Mouse (Mus musculus) liver, embryonic 13.5 days (tissue): ENCODE results near the gene Cdrt4. TPM values are rescaled to one million over a fixed set of nuclear protein-coding genes. Genes with fewer than 3 reads are reported as not detected.

ENCODE experiments used
- ATAC-seq: fragments of 200-750 bp; cut with Nextera tagmentation; 2 replicates; pipeline ENCODE4 v1.8.0; 2017; ENCODE audit warnings: low read depth, mild to moderate bottlenecking, moderate number of reproducible peaks, moderate library complexity
- DNase-seq: peaks from one replicate; pipeline ENCODE4 v3.0.0; 2022
- H3K27ac ChIP-seq: fragments of 300-500 bp; sonication (generic); 2 replicates; pipeline ENCODE4 v1.5.1; 2015; ENCODE audit warnings: moderate library complexity, mild to moderate bottlenecking, inconsistent platforms
- H3K27me3 ChIP-seq: fragments of 300-500 bp; sonication (generic); 2 replicates; pipeline ENCODE4 v1.6.1; 2015; ENCODE audit warnings: mild to moderate bottlenecking, inconsistent platforms
- H3K36me3 ChIP-seq: fragments of 300-500 bp; sonication (generic); 2 replicates; pipeline ENCODE4 v1.6.1; 2015; ENCODE audit warnings: mild to moderate bottlenecking, inconsistent platforms
- H3K4me1 ChIP-seq: fragments of 300-500 bp; sonication (generic); replicated peaks from 2 replicates; pipeline ENCODE4 v1.6.1; 2015; ENCODE audit warnings: inconsistent platforms
- H3K4me2 ChIP-seq: fragments of 300-500 bp; sonication (generic); 2 replicates; pipeline ENCODE4 v1.6.1; 2015; ENCODE audit warnings: inconsistent platforms, mild to moderate bottlenecking, moderate library complexity
- H3K4me3 ChIP-seq: fragments of 300-500 bp; sonication (generic); replicated peaks from 2 replicates; pipeline ENCODE4 v1.5.1; 2015; ENCODE audit warnings: mild to moderate bottlenecking, inconsistent platforms
- H3K9ac ChIP-seq: fragments of 300-500 bp; sonication (generic); 2 replicates; pipeline ENCODE4 v1.6.1; 2015; ENCODE audit warnings: mild to moderate bottlenecking, inconsistent platforms
- H3K9me3 ChIP-seq: fragments of 300-500 bp; sonication (generic); replicated peaks from 2 replicates; pipeline ENCODE4 v1.6.1; 2016; ENCODE audit warnings: inconsistent platforms
- WGBS: fragments of 180-500 bp; shearing (Covaris S2); methylation state at CpG from one replicate; pipeline ENCODE4 v1.1.7; 2015; ENCODE audit not compliant: insufficient replicate concordance; 5-methylcytosine and 5-hydroxymethylcytosine counted together
- polyA plus RNA-seq: library from polyadenylated mRNA; unstranded; fragments of >200 nt; fragmentation: Nextera tagmentation; extraction: Ambion mirVana; gene quantifications from 2 replicates; pipeline ENCODE4 v1.2.1, GENCODE M21; 2015

The Cdrt4 gene
- polyA plus RNA-seq, 1 experiment from 2014 or later, result not detected

DNA sequence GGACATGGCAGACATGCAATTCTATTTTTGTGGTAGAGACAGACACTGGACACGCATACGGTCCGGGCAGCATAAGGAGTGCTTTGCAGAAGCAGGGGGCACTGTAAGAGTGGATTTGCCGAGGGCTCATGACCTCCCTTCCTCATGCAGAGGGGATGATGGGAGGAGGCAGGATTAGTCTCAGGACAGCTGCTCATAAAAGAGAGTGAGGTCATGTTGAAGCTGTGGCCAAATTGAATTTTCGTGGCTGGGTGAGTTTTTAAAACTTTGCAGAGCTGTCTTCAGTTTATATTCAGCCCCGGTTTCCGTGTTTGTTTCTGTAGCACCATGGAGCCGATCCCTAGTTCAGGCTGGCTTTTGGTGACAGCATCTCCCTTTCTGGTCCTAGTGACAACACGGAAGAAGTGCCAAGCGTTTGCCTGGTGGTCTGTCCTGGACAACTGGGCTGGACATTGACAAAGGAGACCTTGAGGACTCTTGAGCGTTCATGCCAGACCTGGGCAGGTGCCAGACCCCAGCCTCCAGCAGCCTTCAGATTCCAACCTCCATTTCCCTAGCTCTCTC is 46.8 kb downstream of the Cdrt4 start:
- Histone ChIP-seq H3K4me1 (no peaks in the 10 kb centered on the region), H3K36me3 (no peaks in the 10 kb centered on the region), H3K4me3 (no peak overlapping the region), H3K9ac (no peak overlapping the region), H3K27ac (no peak overlapping the region), H3K9me3 (no peaks in the 10 kb centered on the region), H3K27me3 (no peaks in the 10 kb centered on the region), H3K4me2 (no peak overlapping the region)
- ATAC-seq (no peak), DNase-seq (no peak)
- WGBS, result 64% methylated on average over 11 of the region's 11 CpGs

- no peak for DNase-seq
- H3K27ac ChIP-seq, result no peak overlapping the region
- H3K9me3 ChIP-seq, result no peaks in the 10 kb centered on the region
- ATAC-seq, result no peak
- H3K27me3 ChIP-seq, result no peaks in the 10 kb centered on the region
- whole genome bisulfite sequencing, result 76% methylated on average over 8 of the region's 8 CpGs
- H3K36me3 ChIP-seq, result no peaks in the 10 kb centered on the region
- no peak overlapping the region for H3K9ac ChIP-seq
- no peak overlapping the region for H3K4me2 ChIP-seq
- no peaks in the 10 kb centered on the region for H3K4me1 ChIP-seq
- no peak overlapping the region for H3K4me3 ChIP-seq
These were observed 49.1 kb downstream of the Cdrt4 start for GRCm38 (mm10) chr11:63000126-63000525.

DNA sequence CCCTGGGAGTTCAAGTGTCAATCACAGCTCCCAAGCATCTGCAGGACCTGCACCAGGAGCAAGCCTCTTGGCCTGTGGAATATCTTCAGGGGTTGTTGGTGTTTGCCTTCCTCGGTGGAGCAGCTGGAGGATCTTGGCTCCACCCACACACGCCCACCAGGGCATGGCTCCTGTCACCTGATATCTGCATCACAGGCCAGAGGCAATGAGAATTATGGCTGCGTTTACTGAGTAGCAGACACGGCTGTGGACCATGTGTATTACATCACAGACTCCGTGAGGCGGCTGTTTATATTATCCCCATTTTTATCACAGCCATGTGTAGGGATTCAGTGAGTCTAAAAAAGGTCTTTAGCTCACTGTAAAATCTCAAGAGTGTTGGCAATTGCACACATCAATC is 53.6 kb downstream of the Cdrt4 start:
- no peaks in the 10 kb centered on the region for H3K27me3 ChIP-seq
- ATAC-seq, result no peak
- WGBS, result 54% methylated on average over 6 of the region's 6 CpGs
- H3K4me3 ChIP-seq, result no peak overlapping the region
- no peaks in the 10 kb centered on the region for H3K4me1 ChIP-seq
- no peak for DNase-seq
- no peak overlapping the region for H3K9ac ChIP-seq
- no peaks in the 10 kb centered on the region for H3K9me3 ChIP-seq
- no peaks in the 10 kb centered on the region for H3K36me3 ChIP-seq
- H3K4me2 ChIP-seq, result no peak overlapping the region
- no peak overlapping the region for H3K27ac ChIP-seq

- no peak overlapping the region for H3K27ac ChIP-seq
- no peak overlapping the region for H3K4me2 ChIP-seq
- H3K9me3 ChIP-seq, result no peaks in the 10 kb centered on the region
- H3K36me3 ChIP-seq, result no peaks in the 10 kb centered on the region
- H3K4me3 ChIP-seq, result no peak overlapping the region
- 56% methylated on average over 5 of the region's 5 CpGs for WGBS
- no peak for ATAC-seq
- DNase-seq, result no peak
- H3K9ac ChIP-seq, result no peak overlapping the region
- H3K27me3 ChIP-seq, result no peaks in the 10 kb centered on the region
- H3K4me1 ChIP-seq, result no peaks in the 10 kb centered on the region
These were observed 56.4 kb downstream of the Cdrt4 start for GRCm38 (mm10) chr11:63007376-63007775.

DNA sequence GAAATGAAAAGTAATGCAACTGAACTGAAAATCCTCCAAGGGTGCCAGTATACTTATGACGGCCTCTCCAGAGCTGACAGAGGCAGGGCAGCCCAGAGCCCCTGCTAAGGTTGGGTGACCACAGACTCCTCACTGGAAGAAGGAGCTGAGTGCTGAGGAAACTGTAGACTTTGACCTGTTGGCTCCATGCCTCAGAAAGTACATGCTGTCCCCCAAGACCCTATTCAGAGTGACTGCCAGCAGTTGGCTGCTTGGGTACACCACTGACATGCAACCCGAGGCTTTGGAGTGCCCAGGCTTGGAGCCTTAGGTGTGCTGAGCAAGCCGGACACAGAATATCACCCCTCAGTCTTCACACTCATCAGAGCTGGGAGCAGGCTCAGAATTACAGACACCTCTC is 57.0 kb downstream of the Cdrt4 start:
- Histone ChIP-seq H3K4me3 (no peak overlapping the region), H3K27me3 (no peaks in the 10 kb centered on the region), H3K9ac (no peak overlapping the region), H3K4me1 (no peaks in the 10 kb centered on the region), H3K9me3 (no peaks in the 10 kb centered on the region), H3K4me2 (no peak overlapping the region), H3K36me3 (no peaks in the 10 kb centered on the region), H3K27ac (no peak overlapping the region)
- 53% methylated on average over 3 of the region's 3 CpGs for WGBS
- no peak for ATAC-seq
- DNase-seq, result no peak

- Histone ChIP-seq H3K9me3 (no peaks in the 10 kb centered on the region), H3K4me2 (no peak overlapping the region), H3K4me1 (no peaks in the 10 kb centered on the region), H3K36me3 (no peaks in the 10 kb centered on the region), H3K9ac (no peak overlapping the region), H3K4me3 (no peak overlapping the region), H3K27ac (no peak overlapping the region), H3K27me3 (no peaks in the 10 kb centered on the region)
- DNase-seq, result no peak
- 56% methylated on average over 3 of the region's 3 CpGs for WGBS
- ATAC-seq, result no peak
These were observed 58.8 kb downstream of the Cdrt4 start for GRCm38 (mm10) chr11:63009761-63010160.

DNA sequence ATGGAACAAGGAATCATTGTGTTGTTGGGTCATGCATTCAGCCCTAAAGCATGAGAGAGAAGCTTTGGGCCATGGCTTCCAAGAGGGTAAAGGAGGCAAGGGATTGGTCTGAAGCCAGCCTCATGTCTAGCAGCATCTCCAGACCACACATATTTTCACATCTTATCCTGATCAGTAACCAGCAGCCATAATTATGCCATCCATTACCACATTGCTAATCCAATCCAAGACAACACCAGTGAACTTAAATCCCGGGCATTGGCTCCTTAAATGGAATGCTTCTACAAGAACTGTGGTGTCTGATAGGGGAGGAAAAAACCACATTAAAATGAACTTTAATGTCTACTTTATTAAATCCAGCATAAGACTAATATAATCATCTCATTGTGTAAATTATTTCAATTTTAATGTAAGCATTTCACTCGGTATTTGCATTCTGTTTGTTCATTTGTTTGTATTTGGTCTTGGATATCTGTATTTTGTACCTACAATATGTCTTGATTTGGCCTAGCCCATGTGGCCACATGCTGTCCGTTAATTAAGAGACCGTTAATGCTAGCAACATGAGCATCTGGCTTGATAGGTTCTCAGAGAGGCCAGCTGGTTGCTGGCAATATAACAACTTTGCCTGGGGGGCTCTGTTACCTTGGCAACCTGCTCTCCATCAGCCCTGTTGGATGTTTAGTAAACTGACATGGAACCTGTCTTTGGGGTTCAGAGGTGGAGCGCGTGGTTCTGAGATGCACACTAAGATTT is 66.5 kb downstream of the Cdrt4 start:
- no peak overlapping the region for H3K4me3 ChIP-seq
- H3K27ac ChIP-seq, result no peak overlapping the region
- no peaks in the 10 kb centered on the region for H3K36me3 ChIP-seq
- DNase-seq (no peak), ATAC-seq (no peak)
- WGBS, result 73% methylated on average over 6 of the region's 6 CpGs
- peaks cover 6% of the 10 kb centered on the region; the same call in 1 of the 2 replicates for H3K4me1 ChIP-seq
- no peaks in the 10 kb centered on the region for H3K27me3 ChIP-seq
- no peak overlapping the region for H3K4me2 ChIP-seq
- H3K9me3 ChIP-seq, result no peaks in the 10 kb centered on the region
- no peak overlapping the region for H3K9ac ChIP-seq

DNA sequence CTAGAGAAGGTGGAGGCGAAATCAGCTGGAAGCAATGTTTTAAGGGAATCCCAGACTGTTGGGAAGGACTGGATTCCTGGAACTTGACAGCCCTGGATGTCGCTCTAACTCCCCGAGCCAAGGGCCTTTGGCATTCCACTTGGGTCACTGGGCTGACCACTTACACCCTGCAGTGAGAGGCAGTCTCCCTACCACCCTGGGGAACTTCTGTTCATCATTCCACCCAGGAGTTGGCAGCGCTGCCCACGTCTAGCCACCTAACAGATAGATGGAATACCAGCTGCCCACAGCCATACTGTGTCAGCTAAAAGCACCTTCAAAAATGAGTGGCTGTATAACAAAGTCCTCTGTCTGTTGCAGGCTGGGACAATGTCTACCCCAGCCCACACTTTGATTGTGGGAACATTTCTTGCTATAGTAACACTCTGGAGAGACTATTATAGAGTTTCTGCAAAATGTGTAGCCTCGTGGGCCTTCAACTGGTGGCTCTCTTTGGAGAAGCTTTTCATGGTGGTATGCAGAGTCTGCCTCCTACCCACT is 67.2 kb downstream of the Cdrt4 start:
- Histone ChIP-seq H3K9ac (no peak overlapping the region), H3K4me1 (peaks cover 6% of the 10 kb centered on the region; the same call in 1 of the 2 replicates), H3K9me3 (no peaks in the 10 kb centered on the region), H3K4me2 (no peak overlapping the region), H3K4me3 (no peak overlapping the region), H3K27ac (no peak overlapping the region), H3K36me3 (no peaks in the 10 kb centered on the region), H3K27me3 (no peaks in the 10 kb centered on the region)
- 61% methylated on average over 6 of the region's 6 CpGs for WGBS
- no peak for ATAC-seq
- no peak for DNase-seq

- no peak for DNase-seq
- Histone ChIP-seq H3K4me2 (no peak overlapping the region), H3K4me1 (peaks cover 6% of the 10 kb centered on the region; the same call in 1 of the 2 replicates), H3K27ac (no peak overlapping the region), H3K27me3 (no peaks in the 10 kb centered on the region), H3K9ac (no peak overlapping the region), H3K9me3 (no peaks in the 10 kb centered on the region), H3K4me3 (no peak overlapping the region), H3K36me3 (no peaks in the 10 kb centered on the region)
- 0 out of 2 replicates have a peak, but pooled peaks have one; percentile 12 for ATAC-seq
These were observed 69.6 kb downstream of the Cdrt4 start for GRCm38 (mm10) chr11:63020633-63021032.

- H3K27me3 ChIP-seq, result no peaks in the 10 kb centered on the region
- no peak overlapping the region for H3K4me3 ChIP-seq
- H3K9ac ChIP-seq, result no peak overlapping the region
- H3K4me2 ChIP-seq, result no peak overlapping the region
- H3K36me3 ChIP-seq, result no peaks in the 10 kb centered on the region
- H3K9me3 ChIP-seq, result no peaks in the 10 kb centered on the region
- no peak for DNase-seq
- H3K27ac ChIP-seq, result no peak overlapping the region
- WGBS, result 58% methylated on average over 5 of the region's 5 CpGs
- H3K4me1 ChIP-seq, result peaks cover 6% of the 10 kb centered on the region; the same call in 1 of the 2 replicates
- no peak for ATAC-seq
These were observed 70.3 kb downstream of the Cdrt4 start for GRCm38 (mm10) chr11:63021141-63021806.

DNA sequence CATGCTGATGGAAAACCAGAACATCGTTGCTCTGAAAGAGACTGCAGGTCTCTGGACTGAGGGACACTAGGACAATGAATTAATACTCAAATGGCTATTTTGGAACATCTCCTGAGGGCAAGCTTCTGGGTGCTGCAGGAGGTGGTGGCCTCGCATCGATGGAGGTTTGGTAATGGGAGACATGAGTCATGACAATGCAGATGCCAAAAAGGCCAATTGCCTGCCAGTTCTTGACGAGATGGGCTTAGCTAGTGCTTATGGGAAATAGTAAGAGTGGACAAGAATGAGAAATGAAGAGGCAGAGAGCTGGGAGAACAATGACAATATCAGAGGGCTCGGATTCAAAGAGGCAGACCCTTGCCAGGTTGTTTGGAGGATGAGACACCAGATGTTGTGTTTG is 72.5 kb downstream of the Cdrt4 start:
- H3K4me1 ChIP-seq, result peaks cover 6% of the 10 kb centered on the region; the same call in 1 of the 2 replicates

More for the DNA sequence above, 72.5 kb downstream of the Cdrt4 start:
- no peak overlapping the region for H3K27ac ChIP-seq
- WGBS, result 54% methylated on average over 5 of the region's 5 CpGs
- no peaks in the 10 kb centered on the region for H3K27me3 ChIP-seq
- H3K9ac ChIP-seq, result no peak overlapping the region
- H3K4me3 ChIP-seq, result no peak overlapping the region
- no peak for DNase-seq
- H3K9me3 ChIP-seq, result no peaks in the 10 kb centered on the region
- no peaks in the 10 kb centered on the region for H3K36me3 ChIP-seq
- ATAC-seq, result no peak
- H3K4me2 ChIP-seq, result no peak overlapping the region
